Mouse (Mus musculus) retina, adult 2 months (tissue): Measurements from ENCODE around the gene Tmem229b.
"Not testable (repeated sequence)": the region's sequence is repeated elsewhere in the genome, so short reads cannot be mapped to it uniquely, and the experiment has no call there.

ENCODE experiments used
- DNase-seq: peaks from one replicate; pipeline ENCODE4 v3.0.0-alpha.2; 2012; ENCODE audit warnings: low read depth, low spot score

Gene Tmem229b

DNA sequence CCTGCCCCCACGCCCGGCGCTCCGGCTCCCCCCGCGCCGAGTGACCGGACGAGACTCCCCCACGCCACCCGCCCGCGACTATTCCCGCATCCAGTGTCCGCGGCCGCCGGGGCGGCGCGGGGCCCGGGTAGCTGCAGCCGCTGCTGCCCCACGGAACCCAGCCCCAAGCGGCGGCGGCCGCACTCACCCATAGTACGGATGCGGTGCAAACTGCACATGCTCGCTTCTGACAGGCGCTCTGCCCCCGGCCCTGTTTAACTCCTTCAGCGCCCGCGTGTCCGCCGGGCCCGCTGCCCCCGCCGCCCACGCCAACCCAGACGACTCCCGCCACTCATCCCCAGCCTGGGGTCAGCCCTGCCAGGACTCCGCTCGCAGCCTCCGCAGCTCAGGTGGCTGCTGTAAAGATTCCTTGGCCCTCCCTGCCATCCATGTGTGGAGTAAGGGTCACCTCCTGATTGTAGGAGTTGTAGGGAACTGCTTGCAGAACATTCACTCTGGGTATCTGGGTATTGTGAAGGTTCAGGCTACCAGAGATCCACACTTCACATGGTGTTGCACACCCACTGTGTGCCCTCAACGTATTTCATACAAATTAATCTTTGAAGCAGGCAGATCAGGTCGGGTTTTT is at the start of gene Tmem229b:
Tmem229b (minus strand) TSS at position 502 of the 628 bp plus-strand sequence.
- no peak for DNase-seq

DNA sequence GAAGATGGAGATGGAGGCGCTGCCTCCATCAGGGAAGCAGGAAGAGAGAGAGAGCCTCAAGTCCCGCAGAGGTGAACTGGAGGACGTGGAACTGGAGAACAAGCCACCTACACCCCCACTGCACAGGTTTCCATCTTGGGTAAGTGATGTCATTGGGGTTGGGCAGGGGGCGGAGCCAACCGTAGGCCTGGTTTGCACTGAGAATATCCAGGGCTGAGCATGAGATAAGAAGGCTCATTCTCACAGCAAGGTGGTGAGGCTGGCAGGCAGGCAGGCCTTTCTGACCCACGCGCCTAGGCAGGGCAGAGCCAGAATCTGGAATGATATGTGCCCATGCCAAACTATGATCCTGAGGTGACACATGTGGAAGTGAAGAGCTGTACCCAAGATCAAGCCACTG is 47.8 kb upstream of the Tmem229b start:
- DNase-seq: no peak

DNA sequence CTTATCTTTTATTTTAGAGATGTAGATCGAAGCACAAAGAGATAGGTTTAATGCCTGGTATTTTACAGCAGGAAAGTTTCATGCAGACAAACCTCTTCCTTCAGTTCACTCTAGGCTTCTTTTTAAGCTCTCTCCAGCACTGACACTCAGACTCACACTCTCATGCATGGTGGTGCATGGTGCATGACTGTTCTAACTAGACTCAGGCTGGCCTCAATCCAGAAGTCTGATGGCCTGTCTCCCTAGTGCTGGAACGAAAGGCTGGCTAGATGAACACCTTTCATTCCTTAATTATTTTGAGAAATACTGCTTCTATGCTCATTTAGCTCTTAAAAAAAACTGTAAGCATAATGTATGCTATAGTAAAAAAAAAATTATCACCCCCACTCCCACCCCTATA is 44.6 kb upstream of the Tmem229b start:
- DNase-seq: no peak

DNA sequence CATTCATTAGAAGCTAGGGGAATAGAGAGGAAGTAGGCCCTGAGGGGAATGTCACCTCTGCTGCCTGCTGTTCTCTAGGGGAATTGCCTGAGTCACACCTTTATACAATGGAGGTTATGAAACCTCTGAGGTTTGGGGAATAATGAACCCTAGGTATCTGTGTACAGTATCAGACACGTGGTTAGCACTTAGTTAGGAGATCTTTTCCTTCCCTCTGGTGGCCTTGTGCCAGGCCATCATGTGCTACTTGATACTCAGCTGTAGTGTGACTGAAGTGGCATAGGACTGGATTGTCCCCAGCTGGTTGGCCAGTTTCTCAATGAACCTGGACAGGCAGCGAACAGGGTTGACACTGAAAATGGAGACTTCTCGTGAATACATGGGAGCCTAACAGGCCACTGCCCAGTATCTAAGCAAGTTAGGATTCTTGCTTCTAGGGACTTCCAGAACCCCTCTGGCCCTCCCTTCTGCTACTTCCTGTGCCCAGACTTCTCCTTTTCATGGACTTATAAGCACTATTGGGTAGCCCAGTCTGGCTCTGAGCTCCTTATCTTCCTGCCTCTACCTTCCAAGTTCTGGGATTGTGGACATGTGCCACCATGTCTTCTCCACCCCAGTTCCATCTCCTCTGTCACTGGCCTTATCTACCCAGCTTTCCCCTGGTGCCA is 43.3 kb upstream of the Tmem229b start:
- no peak for DNase-seq

DNA sequence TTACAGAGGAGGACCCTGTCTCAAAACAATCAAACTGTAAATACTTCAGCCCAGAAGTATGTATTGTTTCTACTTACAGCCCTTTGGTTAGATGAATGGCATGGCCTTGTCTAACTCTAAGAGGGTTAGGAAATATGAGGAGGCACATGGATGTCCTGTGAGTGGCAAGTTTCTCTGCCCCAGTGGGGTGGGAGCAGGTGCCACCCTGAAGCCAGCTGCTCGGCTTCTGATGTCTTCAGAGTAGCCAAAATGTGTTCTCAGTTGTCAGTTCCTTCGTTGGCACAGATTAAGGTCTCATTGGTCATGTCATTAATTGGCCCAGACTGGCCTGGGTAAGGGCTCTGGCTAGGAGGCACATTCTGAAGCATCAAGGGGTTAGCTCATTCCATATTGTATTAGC is 42.4 kb upstream of the Tmem229b start:
- no peak for DNase-seq

DNA sequence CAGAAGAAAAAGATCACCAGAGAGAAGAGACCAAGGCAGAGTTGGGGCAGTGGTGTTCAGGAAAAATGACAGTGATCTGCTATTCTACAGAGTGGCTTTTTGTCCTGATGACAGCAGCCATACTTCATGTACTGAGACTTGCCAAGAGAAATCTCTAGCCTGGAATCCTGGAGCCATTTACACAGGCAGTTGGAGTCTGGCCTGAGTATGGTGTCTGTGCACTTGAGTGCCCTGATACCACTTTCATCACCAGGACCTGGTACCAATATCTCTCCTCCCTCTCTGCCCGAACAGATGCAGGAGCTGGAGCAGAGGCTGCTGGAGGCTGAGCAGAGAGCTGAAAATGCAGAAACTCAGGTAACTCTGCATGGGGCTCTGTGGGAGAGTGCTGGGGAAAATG is 41.5 kb upstream of the Tmem229b start:
- no peak for DNase-seq

DNA sequence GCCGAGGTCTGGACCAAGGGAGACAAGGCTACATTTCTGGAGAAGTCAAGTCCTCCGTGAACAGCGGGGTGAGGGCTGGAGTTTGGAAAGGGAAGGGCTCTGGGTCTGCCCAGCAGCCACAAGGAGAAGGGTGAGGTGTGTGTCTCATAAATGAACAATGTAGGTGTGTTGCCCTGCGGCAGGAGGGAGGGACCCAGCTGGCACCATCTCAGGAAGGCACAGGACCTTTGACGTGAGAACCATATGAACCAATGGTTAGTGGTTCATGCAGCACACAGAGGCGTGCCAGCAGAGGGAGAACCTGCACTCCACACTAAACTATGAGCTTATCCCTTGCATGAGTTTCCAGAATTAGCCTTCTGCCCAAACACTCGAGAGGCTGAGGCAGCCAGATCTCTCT is 39.8 kb upstream of the Tmem229b start:
- DNase-seq: no peak

DNA sequence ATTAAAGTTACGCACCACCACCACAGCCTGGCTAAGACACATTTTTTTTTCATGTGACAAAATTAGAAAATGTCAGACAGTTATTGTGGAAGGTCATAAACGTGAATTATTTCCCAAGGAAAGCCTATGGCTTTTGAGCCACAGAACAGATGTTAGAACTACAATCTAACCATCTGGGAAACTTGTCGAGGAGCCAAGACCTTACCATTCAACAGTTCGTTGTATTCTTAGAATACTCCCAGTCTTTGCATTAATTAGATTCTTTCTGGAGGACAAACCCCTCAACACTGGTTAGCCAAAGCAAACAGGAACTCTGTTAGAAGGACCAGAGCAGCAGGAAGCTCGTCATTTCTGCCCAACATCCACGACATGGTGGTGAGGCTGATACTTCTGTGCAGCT is 38.7 kb upstream of the Tmem229b start:
- no peak for DNase-seq

DNA sequence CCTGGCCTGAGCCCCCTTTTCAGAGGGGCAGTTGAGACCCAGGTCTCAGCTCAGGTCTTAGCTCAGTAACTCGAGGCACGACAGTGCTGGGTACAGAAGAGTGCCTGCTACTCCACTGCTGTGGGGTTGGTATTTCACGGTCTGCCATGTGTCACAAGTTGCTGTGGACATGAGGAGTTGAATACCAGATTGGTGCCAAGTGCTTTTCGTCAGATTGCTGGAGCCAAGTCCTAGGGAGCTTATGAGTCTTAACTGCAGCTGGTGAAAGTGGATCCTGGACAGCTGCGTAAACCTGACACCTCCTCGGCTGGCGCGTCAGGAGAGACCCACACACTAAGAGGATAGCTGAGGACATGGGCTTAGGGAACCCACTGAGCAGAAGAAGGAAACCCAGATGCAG is 37.2 kb upstream of the Tmem229b start:
- DNase-seq: no peak

DNA sequence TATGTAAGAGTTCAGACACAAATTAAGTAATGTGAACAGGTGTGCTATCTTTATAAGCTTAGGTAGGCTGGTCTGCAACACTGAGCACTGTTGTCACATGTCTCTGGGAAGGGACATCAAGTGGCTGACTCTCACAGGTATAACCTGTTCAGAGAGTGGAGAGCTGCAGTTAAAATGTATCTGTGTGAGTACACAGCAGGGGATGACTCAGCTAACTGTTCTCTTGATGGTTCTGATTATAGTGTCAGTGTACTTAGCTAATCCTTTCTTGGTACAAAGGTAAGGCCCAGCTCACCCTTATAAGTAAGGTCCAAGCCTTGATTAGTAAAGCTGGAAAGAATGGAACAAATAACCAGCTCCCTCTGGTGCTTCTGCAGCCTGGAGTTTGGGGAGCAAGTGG is 34.0 kb upstream of the Tmem229b start:
- DNase-seq: no peak

DNA sequence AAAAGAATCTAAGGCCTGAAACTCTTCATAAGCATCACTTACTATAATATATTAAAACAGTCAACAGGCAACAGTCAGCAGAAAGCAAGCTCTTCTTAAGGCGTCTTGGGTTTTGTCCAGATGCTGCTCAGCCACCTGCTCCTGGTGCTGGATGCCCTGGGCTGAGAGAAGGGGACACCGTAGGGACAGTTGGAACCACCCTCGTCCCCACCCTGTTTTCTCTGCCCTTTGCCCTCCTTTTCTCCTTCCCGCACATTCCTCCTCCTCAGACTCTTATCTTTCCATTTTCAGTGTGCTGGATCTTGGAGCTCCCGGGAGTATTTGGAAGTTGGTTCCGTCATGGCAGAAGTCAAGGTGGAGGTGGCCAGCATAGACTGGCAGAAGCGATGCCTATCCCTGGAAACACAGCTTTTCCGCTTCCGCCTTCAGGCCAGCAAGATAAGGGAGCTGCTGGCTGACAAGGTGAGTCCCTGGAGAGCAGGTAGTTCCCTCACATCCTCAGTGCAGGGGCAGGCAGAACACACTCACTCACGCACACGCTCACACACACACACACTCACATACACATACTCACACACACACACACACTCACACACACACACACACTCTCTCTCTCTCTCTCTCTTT is 32.9 kb upstream of the Tmem229b start:
- no peak for DNase-seq

DNA sequence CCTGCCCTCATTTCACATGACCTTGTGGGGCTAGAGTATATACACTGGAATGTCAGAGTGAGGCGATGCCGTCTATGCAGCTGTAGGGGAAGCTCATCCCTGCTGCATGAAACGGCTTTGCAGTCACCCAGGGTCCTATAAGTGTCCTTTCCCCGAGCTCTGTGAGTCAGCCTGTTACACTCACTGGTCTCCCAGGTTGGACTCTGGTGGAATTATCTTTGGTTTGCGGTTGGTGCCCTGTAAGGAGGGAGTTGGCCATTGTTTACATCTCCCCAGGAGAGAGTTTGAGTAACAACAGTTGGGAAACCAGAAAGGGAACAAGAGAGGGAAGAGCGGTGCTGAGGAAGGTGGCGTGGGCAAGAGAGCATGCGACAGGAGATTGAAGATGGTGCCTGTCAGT is 32.3 kb upstream of the Tmem229b start:
- DNase-seq: no peak

DNA sequence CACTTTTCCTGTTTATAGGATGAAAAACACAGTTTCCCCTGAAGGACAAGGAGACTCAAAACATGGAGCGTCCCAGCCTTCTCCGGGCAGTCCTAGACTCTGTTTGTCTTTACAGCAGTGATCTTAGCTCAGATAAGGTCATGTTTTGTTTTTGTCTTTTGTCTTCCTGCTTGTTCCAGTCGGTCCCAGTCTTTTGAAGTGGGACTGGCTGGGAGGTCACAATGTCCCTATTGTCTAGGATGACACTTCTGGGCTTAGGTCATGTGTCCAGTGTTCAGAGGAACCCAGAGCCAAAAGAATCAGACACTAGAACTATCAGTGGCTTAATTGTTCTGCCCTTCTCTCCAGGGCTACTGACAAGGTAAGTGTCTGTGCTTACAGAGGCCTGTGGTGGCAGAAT is 27.9 kb upstream of the Tmem229b start:
- no peak for DNase-seq

DNA sequence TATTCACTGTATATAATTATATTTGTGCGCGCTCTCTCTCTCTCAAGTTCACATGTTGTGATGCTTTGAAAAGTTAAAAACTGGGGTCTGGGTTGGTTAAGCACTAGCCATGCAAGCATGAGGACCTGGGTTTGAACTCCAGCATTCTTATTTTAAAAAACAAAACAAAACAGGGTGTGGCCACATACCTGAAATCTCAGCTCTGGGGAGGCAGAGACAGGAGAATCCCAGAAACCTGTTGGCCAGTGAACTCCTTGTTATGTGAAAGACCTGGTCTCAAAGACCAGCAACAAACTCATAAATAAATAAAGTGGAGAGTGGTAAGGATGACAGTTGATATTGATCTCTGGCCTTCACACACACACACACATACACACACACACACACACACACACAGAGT is 26.9 kb upstream of the Tmem229b start:
- no peak for DNase-seq

DNA sequence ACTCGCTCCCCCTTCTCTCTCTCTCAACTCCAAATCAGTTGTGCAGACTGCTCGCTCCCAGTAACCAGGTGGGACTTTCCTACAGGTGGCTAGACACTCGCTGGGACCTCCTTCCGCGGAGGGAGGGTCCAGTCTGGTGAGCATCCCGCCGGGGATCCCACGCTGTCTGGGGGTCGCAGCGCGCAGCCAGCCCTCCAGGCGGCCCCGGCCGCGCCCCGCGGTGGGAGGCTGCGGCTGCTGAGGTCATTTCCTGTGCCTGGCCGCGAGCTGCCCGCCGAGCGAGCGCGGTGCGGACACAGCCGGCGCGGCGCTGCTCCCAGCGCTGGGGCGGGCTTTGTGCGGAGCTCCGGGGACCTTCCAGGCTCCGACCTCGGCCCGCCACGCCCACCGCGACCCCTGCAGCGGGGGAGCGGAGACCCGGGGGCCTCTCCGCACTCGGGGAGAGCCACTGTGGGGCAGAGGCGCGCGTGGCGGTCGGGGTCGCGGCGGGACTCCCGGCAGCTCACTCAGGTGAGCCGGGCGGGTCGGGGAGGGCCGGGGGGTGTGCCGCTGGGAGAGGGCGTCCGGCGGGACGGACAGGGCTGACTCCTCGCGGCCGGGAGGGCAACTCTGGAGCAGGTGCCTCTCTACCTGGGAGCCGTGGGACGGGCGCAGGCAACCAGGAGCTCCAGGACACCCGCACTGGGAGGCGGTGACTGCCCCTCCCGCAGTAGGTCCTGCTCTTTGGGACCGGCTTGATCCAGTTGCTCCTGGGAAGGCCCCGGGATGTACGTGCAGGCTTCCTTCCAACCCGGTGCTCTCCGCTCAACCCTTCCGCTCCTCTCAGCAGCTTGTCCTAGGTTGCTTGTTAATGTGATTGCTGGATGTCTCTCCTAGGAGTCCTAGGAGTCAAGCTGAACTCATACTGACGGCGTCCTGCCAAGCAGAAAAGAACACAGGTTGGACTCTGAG is 21.8 kb upstream of the Tmem229b start, which contains the start of gene Plekhh1:
Plekhh1 (plus strand) TSS at position 253 of the 951 bp plus-strand sequence.
- no peak for DNase-seq

DNA sequence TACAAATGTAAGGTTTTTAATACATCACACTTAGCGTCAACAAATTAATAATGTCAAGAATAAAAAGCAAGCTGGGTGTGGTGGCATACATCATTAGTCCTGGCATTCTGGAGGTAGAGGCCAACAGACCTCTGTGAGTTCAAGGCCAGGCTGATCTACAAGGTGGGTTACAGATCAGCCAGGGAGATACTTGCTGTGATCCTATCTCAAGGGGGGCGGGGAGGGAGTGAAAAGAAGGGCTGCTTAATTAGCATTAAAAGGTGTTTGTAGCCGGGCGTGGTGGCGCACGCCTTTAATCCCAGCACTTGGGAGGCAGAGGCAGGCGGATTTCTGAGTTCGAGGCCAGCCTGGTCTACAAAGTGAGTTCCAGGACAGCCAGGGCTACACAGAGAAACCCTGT is 20.1 kb upstream of the Tmem229b start:
- DNase-seq: not testable (repeated sequence)

DNA sequence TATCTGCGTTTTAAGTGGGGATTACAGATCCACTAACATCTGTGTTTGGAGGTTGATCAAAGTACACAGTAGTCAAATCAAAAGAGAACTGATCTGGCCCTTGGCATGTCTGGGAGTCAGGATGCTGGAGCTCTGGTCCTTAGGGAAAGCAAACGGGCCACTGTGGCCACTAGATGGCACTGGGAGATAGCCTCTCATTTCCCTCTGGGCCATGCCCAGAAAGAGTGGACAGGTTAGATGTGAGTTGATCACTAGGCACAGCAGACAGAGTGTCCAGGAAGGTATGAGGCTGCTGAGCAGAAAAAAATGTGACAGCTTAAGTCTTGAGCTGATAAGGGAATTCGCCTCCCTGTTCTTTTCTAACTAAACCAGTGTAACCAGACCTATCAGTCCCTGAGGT is 15.5 kb upstream of the Tmem229b start:
- DNase-seq: no peak

DNA sequence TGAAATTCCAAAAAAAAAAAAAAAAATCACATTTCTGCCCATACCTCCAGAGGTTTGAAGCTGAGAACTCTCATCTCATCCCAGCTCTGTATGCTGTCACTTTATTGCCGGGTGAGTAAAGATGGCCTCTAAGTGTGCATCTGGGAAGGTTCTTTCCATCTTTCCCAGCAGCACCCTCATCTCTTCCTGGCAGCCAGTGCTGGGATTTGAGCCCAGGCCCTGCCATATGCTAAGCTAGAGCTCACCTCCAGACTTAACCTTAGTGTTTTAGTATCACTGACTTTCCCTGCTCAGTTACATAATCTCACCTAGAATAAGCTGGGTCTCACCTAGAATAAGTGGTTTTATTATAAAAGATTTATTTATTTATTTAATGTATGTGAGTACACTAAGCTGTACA is 14.5 kb upstream of the Tmem229b start:
- DNase-seq: no peak

DNA sequence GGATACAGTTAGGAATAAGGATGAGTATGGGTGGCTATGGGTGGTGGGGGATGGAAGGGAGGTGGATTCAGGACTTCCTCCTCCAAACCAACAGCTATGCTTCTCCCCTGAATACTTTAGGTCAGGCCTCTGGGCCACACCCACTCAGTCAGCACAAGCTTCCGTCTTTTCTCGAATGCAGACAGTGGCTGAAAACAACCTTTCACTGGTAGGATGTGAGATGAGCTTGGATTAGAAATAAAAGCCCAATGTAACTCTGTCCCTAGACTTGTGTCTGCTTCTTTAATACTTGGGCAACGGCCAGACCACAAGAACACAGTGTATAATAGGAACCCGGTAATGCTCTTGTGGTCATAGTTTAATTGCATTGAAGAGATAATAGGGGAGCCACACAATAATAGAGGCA is 10.6 kb upstream of the Tmem229b start:
- no peak for DNase-seq

DNA sequence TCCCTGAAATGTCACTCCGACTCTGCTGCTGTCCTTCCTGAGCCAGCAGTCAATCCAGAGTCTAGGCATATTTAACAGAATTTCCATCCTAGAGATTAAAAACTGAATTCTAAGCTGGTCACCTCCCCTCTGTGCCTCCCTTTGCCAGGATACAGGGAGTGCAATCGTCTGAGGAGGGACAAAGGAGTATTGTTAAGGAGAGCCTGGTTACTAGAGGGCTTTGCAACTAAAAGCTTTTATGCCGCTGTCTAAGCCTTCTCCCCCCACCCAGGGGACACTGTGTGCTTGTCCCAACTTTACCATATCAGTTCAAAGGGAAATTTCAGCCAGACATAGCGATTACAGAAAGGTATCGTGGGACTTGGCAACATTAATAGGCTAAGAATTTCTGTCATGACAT is 8.7 kb upstream of the Tmem229b start:
- DNase-seq: no peak

DNA sequence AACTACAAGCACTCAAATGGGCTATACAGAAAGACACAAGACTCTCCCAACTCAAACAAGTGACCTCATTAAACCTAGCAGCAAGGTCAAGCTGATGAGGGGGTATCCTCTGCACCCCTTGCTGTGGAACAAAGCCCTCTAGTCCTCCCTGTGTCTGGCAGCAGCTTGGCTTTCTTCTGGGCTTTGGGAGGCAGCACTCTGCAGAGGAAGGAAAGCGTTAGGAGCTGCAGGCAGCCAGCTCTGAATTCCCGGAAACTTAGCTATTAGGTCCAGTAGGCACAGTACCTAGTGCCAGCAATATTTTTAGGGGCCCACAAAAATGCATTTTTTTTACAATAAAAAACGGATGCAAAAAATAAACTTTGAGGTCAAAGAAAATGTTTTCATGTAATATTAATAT is 3.1 kb upstream of the Tmem229b start:
- no peak for DNase-seq

DNA sequence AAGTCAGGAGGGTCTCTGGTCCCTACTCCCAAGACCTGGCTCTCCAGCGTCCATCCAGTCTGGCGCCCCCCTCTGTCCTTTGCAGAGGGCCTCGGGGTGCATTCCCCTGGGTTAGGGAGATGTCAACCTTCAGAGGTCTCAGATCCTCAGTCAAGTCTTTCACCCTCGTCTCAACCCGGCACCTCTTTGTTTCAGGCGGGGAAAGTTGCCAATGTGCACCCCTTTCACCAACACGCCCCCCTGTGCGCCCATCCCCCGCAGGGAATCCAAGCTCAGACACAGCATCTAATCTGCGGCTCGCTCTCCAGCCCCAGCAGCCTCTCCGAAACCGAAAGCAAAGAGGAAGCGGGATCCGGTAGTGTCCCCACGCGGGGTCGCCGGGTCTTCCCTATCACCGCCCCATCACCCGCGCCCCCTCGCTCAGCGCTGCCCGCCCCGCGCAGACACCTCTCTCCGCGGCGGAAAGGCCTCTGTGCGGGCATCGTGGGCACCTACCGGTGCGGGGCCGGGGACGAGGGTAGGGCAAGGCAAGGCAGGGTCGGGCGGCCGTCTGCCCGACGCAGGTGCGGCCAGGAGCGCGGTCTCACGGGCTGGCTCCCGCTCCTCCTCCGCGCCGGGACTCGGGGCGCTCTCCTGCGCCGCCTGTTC is 825 bp downstream of the Tmem229b start:
- no peak for DNase-seq
